Mouse (Mus musculus): Measurements from ENCODE around the gene Xrcc3. TPM values are rescaled to one million over a fixed set of nuclear protein-coding genes. Genes with fewer than 3 reads are reported as not detected.

Gene Xrcc3
- polyA plus RNA-seq, 1 experiment from 2014 or later: 5.0 TPM

DNA sequence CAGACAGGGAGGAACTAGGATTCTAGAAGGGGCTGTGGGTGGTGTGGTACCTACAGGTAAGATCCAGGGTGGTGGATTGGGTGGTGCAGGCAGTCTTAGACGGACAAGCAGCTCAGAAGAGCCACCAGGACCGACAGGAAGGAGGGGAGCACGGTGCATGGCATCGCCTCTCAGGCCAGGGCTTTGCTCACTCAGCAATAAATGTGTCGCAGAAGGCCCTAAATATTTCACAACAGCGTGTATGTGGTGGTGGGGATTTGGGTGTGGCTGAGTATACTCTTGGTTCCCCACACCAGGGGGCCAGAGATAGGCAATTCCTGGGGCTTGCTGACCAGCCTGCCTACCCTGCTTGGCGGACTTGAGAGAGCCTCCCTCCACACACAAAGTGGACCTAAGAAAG is 7.0 kb upstream of the Xrcc3 start:
- no peak for ATAC-seq (ENCODE audit: low read depth)
- H3K9me3 ChIP-seq (replicated peaks; ENCODE audit: control insufficient read depth, low read length): no peaks in the 10 kb centered on the region
- H3K9ac ChIP-seq (ENCODE audit: low read depth, low read length): no peak overlapping the region
- no peak overlapping the region for H3K4me3 ChIP-seq (ENCODE audit: low read depth, low read length)
- no peaks in the 10 kb centered on the region for H3K27me3 ChIP-seq (ENCODE audit: control insufficient read depth, insufficient read depth, low read depth, low read length)
- H3K4me1 ChIP-seq (ENCODE audit: control insufficient read depth, low read depth, low read length): peaks cover 40% of the 10 kb centered on the region
- peaks cover 34% of the 10 kb centered on the region for H3K36me3 ChIP-seq (ENCODE audit: control insufficient read depth, insufficient read depth)
- no peak overlapping the region for H3K27ac ChIP-seq (ENCODE audit: low read length)
- 59% methylated on average over 7 of the region's 7 CpGs for WGBS (ENCODE audit: insufficient replicate concordance)
- no peak overlapping the region for H3K4me2 ChIP-seq (ENCODE audit: low read depth, low read length)

DNA sequence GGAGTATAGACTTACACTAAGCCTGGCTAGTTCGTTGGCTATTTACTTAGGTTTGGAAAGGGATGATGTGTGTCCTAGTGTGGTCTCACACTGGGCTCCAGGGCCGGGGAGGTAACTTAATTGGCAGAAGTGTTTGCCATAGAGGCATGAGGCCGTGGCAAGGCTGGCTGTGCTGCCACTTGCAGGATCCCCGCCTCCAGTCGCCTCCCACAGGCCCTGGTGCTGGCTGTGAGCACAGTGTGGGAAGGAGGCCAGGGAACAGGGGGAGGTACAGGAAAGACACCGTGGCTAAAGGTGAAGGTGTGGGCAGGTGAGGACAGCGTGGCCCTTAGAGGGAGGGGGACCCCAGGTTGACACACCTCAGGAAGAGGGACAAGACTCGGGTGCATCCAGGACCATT is 6.3 kb upstream of the Xrcc3 start:
- no peaks in the 10 kb centered on the region for H3K27me3 ChIP-seq (ENCODE audit: control insufficient read depth, insufficient read depth, low read depth, low read length)
- 74% methylated on average over 8 of the region's 8 CpGs for WGBS (ENCODE audit: insufficient replicate concordance)
- H3K36me3 ChIP-seq (ENCODE audit: control insufficient read depth, insufficient read depth): peaks cover 26% of the 10 kb centered on the region
- H3K9ac ChIP-seq (ENCODE audit: low read depth, low read length): no peak overlapping the region
- H3K9me3 ChIP-seq (replicated peaks; ENCODE audit: control insufficient read depth, low read length): no peaks in the 10 kb centered on the region
- peaks cover 47% of the 10 kb centered on the region for H3K4me1 ChIP-seq (ENCODE audit: control insufficient read depth, low read depth, low read length)
- H3K4me2 ChIP-seq (ENCODE audit: low read depth, low read length): no peak overlapping the region
- H3K4me3 ChIP-seq (ENCODE audit: low read depth, low read length): no peak overlapping the region
- ATAC-seq (ENCODE audit: low read depth): no peak
- no peak overlapping the region for H3K27ac ChIP-seq (ENCODE audit: low read length)

DNA sequence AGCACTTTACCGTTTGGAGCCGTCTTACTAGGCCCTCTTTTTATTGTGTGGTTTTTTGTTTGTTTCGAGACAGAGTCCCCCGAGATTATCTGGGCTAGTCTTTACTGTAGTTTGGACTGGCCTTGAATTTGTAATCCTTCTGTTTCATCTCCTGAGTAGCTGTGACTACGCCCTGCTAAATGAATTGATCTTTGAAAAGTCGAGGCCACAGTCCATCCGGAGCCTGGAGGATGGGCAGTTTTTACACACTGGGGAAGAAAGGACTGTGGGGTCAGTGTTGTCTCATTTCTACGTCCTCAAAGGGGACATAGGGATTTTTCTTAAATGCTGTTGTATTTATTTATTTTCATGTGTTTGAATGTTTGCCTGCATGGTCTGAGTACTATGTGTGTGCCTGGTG is 4.3 kb upstream of the Xrcc3 start:
- Histone ChIP-seq H3K4me1 (ENCODE audit: control insufficient read depth, low read depth, low read length) (peaks cover 53% of the 10 kb centered on the region), H3K36me3 (ENCODE audit: control insufficient read depth, insufficient read depth) (peaks cover 7% of the 10 kb centered on the region; the same call in 1 of the 2 replicates), H3K27me3 (ENCODE audit: control insufficient read depth, insufficient read depth, low read depth, low read length) (no peaks in the 10 kb centered on the region), H3K4me3 (ENCODE audit: low read depth, low read length) (no peak overlapping the region), H3K9ac (ENCODE audit: low read depth, low read length) (no peak overlapping the region), H3K9me3 (replicated peaks; ENCODE audit: control insufficient read depth, low read length) (no peaks in the 10 kb centered on the region), H3K4me2 (ENCODE audit: low read depth, low read length) (peak overlapping the region; percentile 82), H3K27ac (ENCODE audit: low read length) (peak overlapping the region; percentile 96)
- WGBS (ENCODE audit: insufficient replicate concordance): 62% methylated on average over 8 of the region's 8 CpGs
- no peak for ATAC-seq (ENCODE audit: low read depth)

DNA sequence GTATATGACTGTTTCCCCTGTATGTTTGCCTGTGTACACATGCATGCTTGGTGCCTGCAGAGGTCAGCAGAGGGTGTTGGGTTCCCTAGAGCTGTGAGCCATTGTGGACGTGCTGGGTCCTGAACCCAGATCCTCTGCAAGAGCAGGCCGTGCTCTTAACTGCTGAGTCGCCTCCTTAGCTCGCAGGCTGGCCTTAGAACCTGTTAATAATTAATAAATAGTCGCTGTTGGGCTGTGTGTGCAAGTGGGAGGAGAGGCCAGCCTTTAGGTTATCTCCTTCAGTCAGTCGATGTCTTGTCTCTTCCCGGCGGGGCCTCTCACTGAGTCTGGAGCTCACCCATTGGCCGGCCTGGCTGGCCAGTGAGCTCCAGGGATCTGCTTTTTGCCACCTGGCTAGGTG is 3.3 kb upstream of the Xrcc3 start:
- H3K4me1 ChIP-seq (ENCODE audit: control insufficient read depth, low read depth, low read length): peaks cover 60% of the 10 kb centered on the region
- peak overlapping the region; percentile 46 for H3K9ac ChIP-seq (ENCODE audit: low read depth, low read length)
- H3K4me3 ChIP-seq (ENCODE audit: low read depth, low read length): peak overlapping the region; percentile 78
- 7% methylated on average over 9 of the region's 9 CpGs for WGBS (ENCODE audit: insufficient replicate concordance)
- no peaks in the 10 kb centered on the region for H3K27me3 ChIP-seq (ENCODE audit: control insufficient read depth, insufficient read depth, low read depth, low read length)
- peak; percentile 17 for ATAC-seq (ENCODE audit: low read depth)
- no peaks in the 10 kb centered on the region for H3K9me3 ChIP-seq (replicated peaks; ENCODE audit: control insufficient read depth, low read length)
- H3K27ac ChIP-seq (ENCODE audit: low read length): peak overlapping the region; percentile 96
- H3K36me3 ChIP-seq (ENCODE audit: control insufficient read depth, insufficient read depth): 0 out of 2 replicates have a peak, but pooled peaks cover 6% of the 10 kb centered on the region
- peak overlapping the region; percentile 82 for H3K4me2 ChIP-seq (ENCODE audit: low read depth, low read length)

DNA sequence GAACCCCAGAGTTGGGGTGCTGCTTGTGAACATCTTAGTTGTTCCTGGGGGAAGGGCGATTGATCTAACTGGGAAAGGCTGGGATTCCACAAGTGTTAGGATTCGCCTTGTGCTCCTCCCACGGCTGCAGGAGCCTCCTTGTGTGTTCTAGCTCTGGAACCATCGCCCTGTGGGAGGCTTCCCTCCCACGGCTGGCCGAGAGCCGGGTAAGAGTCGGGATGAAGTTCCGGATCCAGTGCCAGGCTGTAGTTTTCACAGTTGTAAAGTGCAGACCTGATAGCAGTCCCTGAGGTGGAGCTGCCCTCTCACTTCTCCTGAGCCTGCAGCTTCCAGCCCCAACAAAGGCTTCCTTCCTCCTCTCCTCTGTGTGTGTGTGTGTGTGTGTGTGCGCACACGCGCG is 2.9 kb upstream of the Xrcc3 start:
- H3K9me3 ChIP-seq (replicated peaks; ENCODE audit: control insufficient read depth, low read length): no peaks in the 10 kb centered on the region
- WGBS (ENCODE audit: insufficient replicate concordance): 52% methylated on average over 13 of the region's 13 CpGs
- peak overlapping the region; percentile 46 for H3K9ac ChIP-seq (ENCODE audit: low read depth, low read length)
- peak overlapping the region; percentile 96 for H3K27ac ChIP-seq (ENCODE audit: low read length)
- peak overlapping the region; percentile 78 for H3K4me3 ChIP-seq (ENCODE audit: low read depth, low read length)
- no peak for ATAC-seq (ENCODE audit: low read depth)
- H3K4me1 ChIP-seq (ENCODE audit: control insufficient read depth, low read depth, low read length): peaks cover 60% of the 10 kb centered on the region
- H3K27me3 ChIP-seq (ENCODE audit: control insufficient read depth, insufficient read depth, low read depth, low read length): no peaks in the 10 kb centered on the region
- peak overlapping the region; percentile 82 for H3K4me2 ChIP-seq (ENCODE audit: low read depth, low read length)
- H3K36me3 ChIP-seq (ENCODE audit: control insufficient read depth, insufficient read depth): 0 out of 2 replicates have a peak, but pooled peaks cover 6% of the 10 kb centered on the region

DNA sequence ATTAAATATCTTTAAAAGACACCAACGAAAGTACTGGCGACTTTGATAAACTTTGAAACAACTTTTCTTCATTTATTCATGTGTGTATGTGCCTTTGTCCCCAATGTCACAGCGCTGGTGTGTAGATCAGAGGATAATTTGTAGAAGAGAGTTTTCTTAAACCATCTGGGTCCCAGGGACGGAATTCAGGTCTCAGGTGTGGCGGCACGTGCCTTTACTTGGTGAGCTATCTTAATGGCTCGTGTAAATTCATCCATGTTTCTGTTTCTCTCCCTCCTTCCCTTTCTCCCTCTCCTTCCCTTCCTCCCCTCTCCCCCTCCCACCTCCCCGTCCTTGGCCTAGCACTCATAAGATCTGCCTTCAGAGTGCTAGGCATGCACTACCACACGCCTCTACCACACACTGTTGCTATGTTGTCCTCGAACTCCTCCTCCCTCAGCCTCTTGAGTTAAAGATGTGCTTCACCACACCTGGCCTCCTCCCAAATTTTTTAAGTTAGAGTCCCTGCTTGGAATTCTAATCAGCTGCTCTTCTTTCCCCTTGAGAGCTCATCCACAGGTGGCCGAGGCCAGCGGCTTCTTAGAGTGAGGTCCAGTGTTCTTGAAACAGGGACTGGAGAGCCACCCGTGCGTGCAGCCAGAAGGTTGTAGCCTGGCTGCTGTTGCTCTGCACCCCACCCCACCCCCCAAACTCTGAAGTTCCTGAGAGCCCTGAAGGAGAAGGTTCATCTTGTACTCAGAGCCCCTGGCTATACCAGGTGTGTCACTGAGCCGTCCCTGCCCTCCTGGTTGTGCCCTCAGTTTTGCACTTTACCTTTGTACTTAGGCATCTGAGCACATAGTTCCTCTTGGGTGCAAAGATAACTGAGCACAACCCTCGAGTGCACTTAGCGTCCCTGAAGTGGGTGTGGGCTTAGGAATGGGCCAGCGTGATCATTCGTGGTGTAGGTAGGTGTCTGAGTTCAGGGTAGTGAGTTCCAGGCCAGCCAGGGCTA is 1.4 kb upstream of the Xrcc3 start:
- Histone ChIP-seq H3K27me3 (ENCODE audit: control insufficient read depth, insufficient read depth, low read depth, low read length) (no peaks in the 10 kb centered on the region), H3K9me3 (replicated peaks; ENCODE audit: control insufficient read depth, low read length) (no peaks in the 10 kb centered on the region), H3K9ac (ENCODE audit: low read depth, low read length) (peak overlapping the region; percentile 83), H3K4me2 (ENCODE audit: low read depth, low read length) (peak overlapping the region; percentile 82), H3K27ac (ENCODE audit: low read length) (peak overlapping the region; percentile 96), H3K36me3 (ENCODE audit: control insufficient read depth, insufficient read depth) (0 out of 2 replicates have a peak, but pooled peaks cover 6% of the 10 kb centered on the region), H3K4me3 (ENCODE audit: low read depth, low read length) (peak overlapping the region; percentile 78), H3K4me1 (ENCODE audit: control insufficient read depth, low read depth, low read length) (peaks cover 63% of the 10 kb centered on the region)
- WGBS (ENCODE audit: insufficient replicate concordance): 14% methylated on average over 19 of the region's 19 CpGs
- no peak for ATAC-seq (ENCODE audit: low read depth)

DNA sequence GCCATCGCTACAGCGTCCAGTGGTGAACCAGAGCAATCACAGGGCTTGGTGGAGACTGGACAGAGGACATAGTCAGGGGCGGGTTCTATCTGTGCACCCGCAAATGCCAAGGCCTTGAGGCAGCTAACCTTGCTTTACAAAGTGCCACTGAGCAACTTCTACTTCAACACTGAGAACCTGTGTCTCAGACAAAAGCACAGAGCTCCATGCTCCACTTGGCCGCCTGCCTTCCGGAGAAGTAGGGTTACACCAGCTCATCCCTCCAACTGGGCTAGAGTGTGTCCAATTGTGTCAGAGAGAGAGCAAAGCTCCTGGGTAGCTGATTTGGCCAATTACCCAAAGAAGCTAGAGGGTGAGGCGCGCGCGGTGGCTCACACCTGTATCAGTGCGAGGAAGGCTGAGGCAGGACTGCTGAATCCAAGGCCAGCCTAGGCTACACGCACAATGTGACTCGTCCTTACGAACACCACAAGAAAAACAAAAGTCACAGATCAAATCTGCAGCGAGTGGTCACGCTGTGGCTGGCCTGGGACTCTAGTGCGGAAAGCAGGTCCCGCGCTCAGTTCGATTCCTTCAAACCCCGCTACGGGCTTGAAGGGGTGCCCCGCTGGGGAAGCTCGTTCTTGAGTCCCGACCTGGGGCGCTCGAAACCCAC is 435 bp downstream of the Xrcc3 start:
- Histone ChIP-seq H3K27me3 (ENCODE audit: control insufficient read depth, insufficient read depth, low read depth, low read length) (no peaks in the 10 kb centered on the region), H3K4me1 (ENCODE audit: control insufficient read depth, low read depth, low read length) (peaks cover 61% of the 10 kb centered on the region), H3K4me3 (ENCODE audit: low read depth, low read length) (peak overlapping the region; percentile 86), H3K4me2 (ENCODE audit: low read depth, low read length) (peak overlapping the region; percentile 87), H3K9me3 (replicated peaks; ENCODE audit: control insufficient read depth, low read length) (no peaks in the 10 kb centered on the region), H3K27ac (ENCODE audit: low read length) (peak overlapping the region; percentile 60; the same call in 1 of the 2 replicates), H3K36me3 (ENCODE audit: control insufficient read depth, insufficient read depth) (peaks cover 7% of the 10 kb centered on the region), H3K9ac (ENCODE audit: low read depth, low read length) (peak overlapping the region; percentile 74)
- ATAC-seq (ENCODE audit: low read depth): no peak
- WGBS (ENCODE audit: insufficient replicate concordance): 3% methylated on average over 27 of the region's 27 CpGs

DNA sequence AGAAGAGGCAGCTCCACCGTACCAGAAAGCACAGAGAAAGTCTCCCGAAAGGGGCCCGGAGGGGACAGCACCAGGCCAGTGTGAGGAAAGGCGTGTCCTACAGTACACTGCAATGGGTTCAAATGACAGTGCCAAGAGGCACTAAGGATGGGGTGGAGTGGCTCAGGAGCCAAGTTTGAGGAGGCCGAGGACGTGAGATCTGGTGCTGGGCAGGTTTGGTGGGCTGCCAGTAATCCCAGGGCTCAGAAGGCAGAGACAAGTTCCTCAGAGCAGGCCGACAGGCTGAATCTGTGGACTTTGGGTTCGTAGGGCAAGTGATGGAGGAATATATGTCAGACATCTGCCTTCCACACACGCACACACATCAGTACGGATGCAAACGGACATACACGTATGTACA is 1.1 kb downstream of the Xrcc3 start:
- Histone ChIP-seq H3K4me3 (ENCODE audit: low read depth, low read length) (peak overlapping the region; percentile 86), H3K36me3 (ENCODE audit: control insufficient read depth, insufficient read depth) (peaks cover 6% of the 10 kb centered on the region), H3K27ac (ENCODE audit: low read length) (peak overlapping the region; percentile 34; the same call in 1 of the 2 replicates), H3K4me1 (ENCODE audit: control insufficient read depth, low read depth, low read length) (peaks cover 55% of the 10 kb centered on the region), H3K4me2 (ENCODE audit: low read depth, low read length) (peak overlapping the region; percentile 87), H3K27me3 (ENCODE audit: control insufficient read depth, insufficient read depth, low read depth, low read length) (no peaks in the 10 kb centered on the region), H3K9me3 (replicated peaks; ENCODE audit: control insufficient read depth, low read length) (no peaks in the 10 kb centered on the region), H3K9ac (ENCODE audit: low read depth, low read length) (peak overlapping the region; percentile 74)
- no peak for ATAC-seq (ENCODE audit: low read depth)
- WGBS (ENCODE audit: insufficient replicate concordance): 66% methylated on average over 12 of the region's 12 CpGs

Measured in liver, embryonic 16.5 days (tissue).